Mouse (Mus musculus) thymus, postnatal 10 days (tissue): Measurements from ENCODE around the gene Zkscan14.

ENCODE experiments used
- DNase-seq, 2 experiments: peaks; one replicate each; pipeline ENCODE4 v3.0.0; 2021; ENCODE audit warnings: low spot score in 2 of 2

The Zkscan14 gene

DNA sequence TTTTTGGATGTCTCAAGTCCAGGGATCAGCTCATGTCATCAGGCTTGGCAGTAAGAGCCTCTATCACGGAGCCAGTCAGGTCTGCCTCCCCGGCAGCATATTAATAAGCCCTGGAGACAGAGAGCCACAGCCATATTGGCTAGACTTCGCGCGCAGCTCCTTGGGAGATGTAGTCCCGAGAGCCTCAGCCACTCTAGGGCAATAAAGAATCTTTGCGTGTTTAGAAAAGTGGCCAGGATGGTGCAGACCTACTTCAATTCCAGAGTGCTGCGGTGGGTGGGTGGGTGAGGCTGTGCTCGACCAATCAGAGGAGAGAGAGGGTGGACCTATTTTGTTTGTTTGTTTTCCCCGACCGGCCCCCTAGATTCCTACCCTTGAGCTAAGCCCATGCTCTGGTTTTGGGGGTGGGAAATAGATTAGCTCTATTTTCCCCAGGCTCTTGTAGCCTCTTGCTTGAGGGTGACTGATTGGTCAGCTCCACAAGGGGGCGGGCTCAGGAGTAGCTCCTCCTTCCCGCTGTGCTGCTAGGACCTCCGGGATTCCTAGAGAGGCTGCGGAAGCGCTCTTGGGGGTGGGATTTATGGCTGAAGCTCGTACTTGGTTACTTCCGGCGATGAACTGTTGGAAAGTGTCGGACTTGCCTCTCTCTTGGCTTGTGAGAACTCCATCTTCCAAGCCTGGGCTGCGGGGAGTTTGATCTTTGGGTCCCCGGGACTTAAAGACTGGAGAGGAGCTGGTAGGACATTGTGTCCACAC, 2.4 kb upstream of the Zkscan14 start, which contains the start of gene Zkscan5:
Gene Zkscan5 (plus strand): TSS at position 627 of the 756 bp plus-strand sequence.
- DNase-seq, result peak; percentile 96

DNA sequence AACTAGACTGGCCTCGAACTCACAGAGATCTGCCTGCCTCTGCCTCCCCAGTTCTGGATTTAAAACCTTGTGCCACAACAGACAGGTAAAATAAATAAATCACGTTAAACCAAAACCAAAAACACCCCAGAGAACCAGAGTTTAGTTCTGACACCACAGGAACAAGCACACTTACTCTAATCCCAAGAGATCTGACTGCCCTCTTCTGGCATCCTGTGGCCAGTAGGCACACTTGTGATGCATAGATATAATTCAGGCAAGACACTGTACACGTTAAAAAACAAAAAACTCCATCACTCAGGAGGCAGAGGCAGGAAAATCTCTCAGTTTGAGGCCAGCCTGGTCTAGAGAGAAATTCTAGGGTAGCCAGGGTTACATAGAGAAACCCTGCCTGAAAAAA, 778 bp upstream of the Zkscan14 start:
- no peak for DNase-seq

GRCm38 (mm10) chr5:145200387-145200786, 1.3 kb downstream of the Zkscan14 start:
- DNase-seq, result no peak

DNA sequence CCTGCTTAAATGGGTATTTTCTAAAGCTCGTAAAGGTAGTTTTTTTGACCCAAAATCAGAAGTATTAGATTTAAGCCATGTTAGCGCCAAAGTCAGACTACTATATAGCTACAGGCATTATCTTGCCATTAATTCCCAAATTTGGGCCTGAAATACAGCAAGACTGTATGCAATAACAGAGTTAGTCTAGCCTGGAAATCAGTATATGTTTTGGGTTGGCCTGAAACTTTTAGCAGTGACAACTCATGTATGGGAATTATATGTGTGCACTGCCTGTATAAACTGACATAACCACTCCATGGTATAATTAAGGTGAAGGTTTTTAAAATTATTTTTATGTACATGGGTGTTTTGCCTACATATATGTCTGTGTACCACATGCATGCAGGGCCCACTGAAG, 9.7 kb downstream of the Zkscan14 start, which contains the start of gene Atp5j2:
Gene Atp5j2 (minus strand): TSS at position 101 of the 400 bp plus-strand sequence.
- no peak for DNase-seq

- peak; percentile 74 to 76 for DNase-seq
These were observed 10.5 kb downstream of the Zkscan14 start for GRCm38 (mm10) chr5:145190875-145191798.

GRCm38 (mm10) chr5:145190373-145190772, 11.3 kb downstream of the Zkscan14 start:
- DNase-seq, result no peak

DNA sequence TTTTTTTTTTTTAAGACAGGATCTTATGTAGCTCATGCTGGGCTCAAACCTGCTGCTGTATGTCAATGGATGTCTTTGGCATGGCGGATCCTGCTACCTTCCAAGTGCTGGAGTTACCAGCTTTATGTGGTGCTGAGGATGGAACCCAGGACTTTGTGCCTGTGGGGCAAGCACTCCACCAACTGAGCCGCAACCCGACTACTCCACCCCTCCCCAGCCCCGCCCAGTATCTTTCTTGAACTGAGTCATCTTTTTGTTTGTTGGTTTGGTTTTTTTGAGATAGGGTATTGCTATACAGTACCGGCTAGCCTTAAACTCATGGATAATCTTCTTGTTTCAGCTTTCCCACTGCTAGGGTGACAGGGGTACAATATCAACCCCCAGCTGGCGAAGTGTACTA, 12.3 kb downstream of the Zkscan14 start:
- DNase-seq, result no peak

DNA sequence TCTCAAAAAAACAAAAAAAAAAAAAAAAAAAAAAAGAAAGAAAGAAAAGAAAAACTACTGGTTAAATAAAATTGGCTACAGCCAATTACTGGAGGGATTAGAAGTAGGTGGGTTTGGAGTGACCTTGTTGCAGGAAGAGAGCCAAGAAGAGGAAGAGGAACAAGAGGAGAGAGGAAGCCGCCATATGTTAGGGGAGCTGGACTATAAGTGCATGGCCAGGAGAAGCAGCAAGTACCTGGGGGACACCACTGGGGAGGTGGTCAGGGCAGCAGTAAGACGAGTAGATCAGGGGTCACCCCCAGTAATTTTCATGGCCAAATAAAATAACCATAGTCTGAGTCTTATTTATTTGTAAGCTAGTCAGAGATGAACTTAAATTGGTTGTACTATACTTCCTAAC, 16.4 kb downstream of the Zkscan14 start:
- DNase-seq, result no peak

DNA sequence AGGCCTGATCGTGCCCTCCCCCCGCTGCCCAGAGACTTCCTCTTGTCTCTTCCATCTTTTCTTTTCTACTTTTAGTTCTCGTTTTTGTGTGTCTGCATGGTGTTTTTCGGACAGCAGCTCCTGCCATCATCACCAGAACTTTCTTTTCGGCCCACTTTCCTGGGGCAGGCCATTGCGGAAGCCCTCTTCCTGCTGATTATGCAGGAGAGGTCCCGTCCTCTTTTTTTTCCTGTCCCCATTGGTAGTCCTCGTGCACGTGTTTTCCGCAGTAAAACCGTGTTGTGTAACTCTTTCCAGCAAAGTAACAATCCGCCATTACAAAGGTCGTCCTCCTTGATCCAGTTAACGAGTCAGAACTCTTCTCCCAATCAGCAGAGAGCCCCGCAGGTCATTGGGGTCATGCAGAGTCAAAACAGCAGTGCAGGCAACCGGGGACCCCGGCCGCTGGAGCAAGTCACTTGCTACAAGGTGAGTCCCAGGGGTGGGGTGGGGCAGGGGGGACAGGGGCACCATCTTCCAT, 23.1 kb downstream of the Zkscan14 start:
- DNase-seq, result no peak

- no peak for DNase-seq
These were observed 34.4 kb downstream of the Zkscan14 start for GRCm38 (mm10) chr5:145167306-145167661.

GRCm38 (mm10) chr5:145166536-145167305, 34.9 kb downstream of the Zkscan14 start, which contains the start of the genes Ptcd1 and Cpsf4:
Gene Ptcd1, minus strand, starts transcription at chr5:145167108.
Gene Cpsf4, plus strand, starts transcription at chr5:145167213.
- DNase-seq, result peak; percentile 96

- DNase-seq, result no peak
These were observed 36.5 kb downstream of the Zkscan14 start for GRCm38 (mm10) chr5:145165184-145165583.

DNA sequence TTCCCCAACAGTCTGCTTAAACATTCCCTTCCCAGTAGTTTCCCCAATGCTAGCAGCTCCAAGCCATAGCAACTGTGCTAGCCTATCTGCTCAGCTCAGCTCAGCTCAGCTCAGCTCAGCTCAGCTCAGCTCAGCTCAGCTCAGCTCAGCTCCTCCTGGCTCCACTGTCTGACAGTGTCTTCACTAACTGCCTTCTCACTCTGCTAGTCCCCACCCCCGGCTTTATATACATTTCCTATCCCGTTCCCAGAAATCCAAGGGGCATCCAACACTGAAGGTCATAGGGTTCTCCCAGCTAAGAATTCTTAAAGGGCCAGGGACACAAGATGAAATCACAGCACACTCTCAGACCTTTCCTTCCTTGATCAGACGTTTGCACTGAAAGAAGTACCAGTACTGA, 37.0 kb downstream of the Zkscan14 start:
- no peak for DNase-seq

DNA sequence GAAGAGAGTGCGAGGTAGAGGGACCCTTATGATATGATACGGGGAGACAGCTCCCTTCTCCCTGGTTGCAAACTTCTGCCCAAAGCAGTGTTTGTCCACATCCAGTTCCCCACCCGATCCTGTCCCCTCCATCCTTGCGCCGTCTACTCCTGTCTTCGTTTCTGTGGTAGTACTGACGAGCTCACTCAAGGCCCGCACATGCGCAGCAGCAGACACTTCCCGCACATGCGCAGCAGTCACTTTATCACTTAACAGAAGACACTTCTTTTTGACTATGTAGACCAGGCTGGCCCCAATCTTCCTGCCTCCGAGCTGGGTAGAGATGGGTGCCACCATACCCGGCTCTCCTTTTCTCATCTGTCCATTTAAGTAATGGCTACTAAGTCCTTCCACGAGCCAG, 40.3 kb downstream of the Zkscan14 start:
- DNase-seq, result no peak

GRCm38 (mm10) chr5:145152690-145153089, 49.0 kb downstream of the Zkscan14 start:
- DNase-seq, result no peak

GRCm38 (mm10) chr5:145149294-145149693, 52.4 kb downstream of the Zkscan14 start:
- DNase-seq, result no peak

DNA sequence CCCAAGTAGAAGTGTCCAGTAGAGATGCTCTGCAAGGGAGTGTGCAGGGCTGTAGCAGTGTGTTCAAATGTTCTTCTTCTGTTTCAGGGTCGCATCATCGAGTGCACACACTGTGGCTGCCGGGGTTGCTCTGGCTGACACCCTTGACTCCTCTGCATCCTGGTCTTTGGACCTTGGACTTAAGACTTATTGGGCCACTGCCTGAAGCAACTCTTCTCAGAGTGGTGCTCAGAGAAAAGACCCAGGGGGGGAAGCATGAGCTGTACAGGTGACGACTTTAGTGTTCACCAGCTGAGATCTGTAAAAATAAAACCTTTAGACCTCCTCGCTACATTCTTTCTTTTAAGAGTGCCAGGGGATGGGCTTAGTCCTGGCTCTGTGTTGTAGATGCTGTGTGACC, 53.9 kb downstream of the Zkscan14 start:
- DNase-seq, result no peak
